Mouse (Mus musculus): ENCODE results near the gene Cyp27a1.

Cyp27a1 gene

GRCm38 (mm10) chr1:74713099-74713858, at the start of gene Cyp27a1:
Cyp27a1 (plus strand) TSS chr1:74713574.
- peak; percentile 4 to 9 for DNase-seq (ENCODE audit: low spot score in 2 of 2)

GRCm38 (mm10) chr1:74665153-74665552, 48.2 kb upstream of the Cyp27a1 start:
- no peak for DNase-seq (ENCODE audit: low spot score in 2 of 2)

GRCm38 (mm10) chr1:74668371-74668770, 45.0 kb upstream of the Cyp27a1 start:
- DNase-seq (ENCODE audit: low spot score in 2 of 2) = no peak

- DNase-seq (ENCODE audit: low spot score in 2 of 2) = no peak
Observed at GRCm38 (mm10) chr1:74672731-74673130, 40.6 kb upstream of the Cyp27a1 start.

- DNase-seq (ENCODE audit: low spot score in 2 of 2) = no peak
Observed at GRCm38 (mm10) chr1:74676863-74677262, 36.5 kb upstream of the Cyp27a1 start.

GRCm38 (mm10) chr1:74677843-74678242, 35.5 kb upstream of the Cyp27a1 start:
- DNase-seq (ENCODE audit: low spot score in 2 of 2) = no peak

- no peak for DNase-seq (ENCODE audit: low spot score in 2 of 2)
Observed at GRCm38 (mm10) chr1:74687131-74687530, 26.2 kb upstream of the Cyp27a1 start.

- DNase-seq (ENCODE audit: low spot score in 2 of 2) = no peak
Observed at GRCm38 (mm10) chr1:74693891-74694583, 19.3 kb upstream of the Cyp27a1 start.

GRCm38 (mm10) chr1:74695836-74696235, 17.5 kb upstream of the Cyp27a1 start:
- DNase-seq (ENCODE audit: low spot score in 2 of 2) = no peak

GRCm38 (mm10) chr1:74697416-74697815, 16.0 kb upstream of the Cyp27a1 start:
- DNase-seq (ENCODE audit: low spot score in 2 of 2) = no peak

GRCm38 (mm10) chr1:74698353-74698752, 15.0 kb upstream of the Cyp27a1 start:
- no peak for DNase-seq (ENCODE audit: low spot score in 2 of 2)

- DNase-seq (ENCODE audit: low spot score in 2 of 2) = no peak
Observed at GRCm38 (mm10) chr1:74698791-74699190, 14.6 kb upstream of the Cyp27a1 start.

GRCm38 (mm10) chr1:74702142-74702553, 11.2 kb upstream of the Cyp27a1 start:
- DNase-seq (ENCODE audit: low spot score in 2 of 2) = no peak

GRCm38 (mm10) chr1:74704156-74704555, 9.2 kb upstream of the Cyp27a1 start:
- no peak for DNase-seq (ENCODE audit: low spot score in 2 of 2)

GRCm38 (mm10) chr1:74705016-74705415, 8.4 kb upstream of the Cyp27a1 start:
- no peak for DNase-seq (ENCODE audit: low spot score in 2 of 2)

GRCm38 (mm10) chr1:74709566-74709965, 3.8 kb upstream of the Cyp27a1 start:
- DNase-seq (ENCODE audit: low spot score in 2 of 2) = no peak

GRCm38 (mm10) chr1:74712046-74712445, 1.3 kb upstream of the Cyp27a1 start:
- no peak for DNase-seq (ENCODE audit: low spot score in 2 of 2)

- no peak for DNase-seq (ENCODE audit: low spot score in 2 of 2)
Observed at GRCm38 (mm10) chr1:74712461-74713098, 794 bp upstream of the Cyp27a1 start.

GRCm38 (mm10) chr1:74713859-74714730, 721 bp downstream of the Cyp27a1 start:
- DNase-seq (ENCODE audit: low spot score in 2 of 2) = no peak

GRCm38 (mm10) chr1:74714967-74715366, 1.6 kb downstream of the Cyp27a1 start:
- no peak for DNase-seq (ENCODE audit: low spot score in 2 of 2)

- DNase-seq (ENCODE audit: low spot score in 2 of 2) = no peak
Observed at GRCm38 (mm10) chr1:74715468-74715867, 2.1 kb downstream of the Cyp27a1 start.

- DNase-seq (ENCODE audit: low spot score in 2 of 2) = no peak
Observed at GRCm38 (mm10) chr1:74715886-74716285, 2.5 kb downstream of the Cyp27a1 start.
